ENCODE assay signal across 8 mouse cellular contexts in the genomic region with DNA sequence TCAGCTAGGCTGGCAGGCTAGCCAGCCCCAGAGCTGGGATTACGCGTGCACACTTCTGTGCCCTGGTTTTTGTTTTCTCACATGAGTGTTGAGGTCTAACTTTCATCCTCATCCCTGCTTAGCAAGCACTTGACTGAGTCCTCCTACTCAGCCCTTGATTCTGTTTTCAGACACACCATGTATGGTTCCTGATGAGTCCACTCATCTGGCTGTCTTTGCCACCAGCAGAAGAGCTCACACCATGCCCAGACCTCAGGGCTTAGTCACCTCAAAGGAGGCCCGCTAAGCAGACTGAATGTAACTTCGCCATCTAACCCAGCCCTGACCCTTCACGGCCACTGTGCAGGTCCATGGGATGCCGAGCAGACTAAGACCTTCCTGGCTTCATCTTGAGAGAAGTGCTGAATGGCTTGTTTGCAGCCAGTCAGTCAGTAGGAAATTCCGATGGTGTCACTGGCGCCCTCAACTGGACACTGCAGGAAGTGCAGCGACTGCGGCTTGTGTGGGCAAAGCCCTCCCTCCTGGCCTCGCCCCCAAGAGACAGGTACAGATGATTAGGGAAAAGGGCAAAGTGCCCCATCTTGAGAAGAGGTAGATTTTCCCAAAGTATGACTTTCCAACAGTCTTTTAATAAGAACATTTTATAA.
DNase-seq lines count a peak whose midpoint lies in the region; ATAC-seq and TF ChIP-seq lines count a peak whose summit lies in the region.

No protein-coding gene starts in this region.

- no peak overlapping the region for H3K4me3 ChIP-seq in gastrocnemius, adult 2 months
- H3K4me3 ChIP-seq in kidney, postnatal 0 days (replicated peaks; ENCODE audit: low read depth, low read length), result no peak overlapping the region
- H3K4me3 ChIP-seq in liver, embryonic 11.5 days (ENCODE audit: low read depth, low read length), result no peak overlapping the region

- no peaks in the 10 kb centered on the region for H3K9me3 ChIP-seq in kidney, postnatal 0 days (replicated peaks; ENCODE audit: low read length)
- no peaks in the 10 kb centered on the region for H3K9me3 ChIP-seq in liver, embryonic 11.5 days (ENCODE audit: control insufficient read depth, low read length)

- POLR2A ChIA-PET in Patski (lab: Charles Lee), result no interaction called here

- TF ChIP-seq CTCF in Patski (IDR thresholded peaks at IDR 0.05), result peak; percentile 94
- peak; percentile 97 for TF ChIP-seq CTCF in gastrocnemius, adult 2 months (IDR thresholded peaks at IDR 0.05)
- peak; percentile 81 for TF ChIP-seq CTCF in kidney, postnatal 0 days (IDR thresholded peaks at IDR 0.05; ENCODE audit: low read depth)

- H3K27me3 ChIP-seq in Patski, result no peaks in the 10 kb centered on the region
- no peaks in the 10 kb centered on the region for H3K27me3 ChIP-seq in kidney, postnatal 0 days (ENCODE audit: insufficient read depth, low read length)
- H3K27me3 ChIP-seq in liver, embryonic 11.5 days (replicated peaks; ENCODE audit: control insufficient read depth, insufficient read depth, low read length), result no peaks in the 10 kb centered on the region

- ATAC-seq in Patski, result peak; percentile 12
- ATAC-seq in kidney, postnatal 0 days (replicated peaks; ENCODE audit: low FRiP score, low read depth), result no peak; the same call in 1 of the 2 replicates
- peak; percentile 38 for ATAC-seq in liver, embryonic 11.5 days (replicated peaks; ENCODE audit: low FRiP score)

- no peak overlapping the region for H3K27ac ChIP-seq in gastrocnemius, adult 2 months
- H3K27ac ChIP-seq in kidney, postnatal 0 days, result no peak overlapping the region
- H3K27ac ChIP-seq in liver, embryonic 11.5 days (ENCODE audit: low read depth, low read length), result no peak overlapping the region

- H3K36me3 ChIP-seq in kidney, postnatal 0 days (ENCODE audit: insufficient read depth, low read length), result no peaks in the 10 kb centered on the region
- no peaks in the 10 kb centered on the region for H3K36me3 ChIP-seq in liver, embryonic 11.5 days (ENCODE audit: control insufficient read depth, insufficient read depth, low read length)

- H3K4me2 ChIP-seq in kidney, postnatal 0 days (ENCODE audit: low read length), result no peak overlapping the region
- no peak overlapping the region for H3K4me2 ChIP-seq in liver, embryonic 11.5 days

- DNase-seq in B cell, adult 2 months, result peak; percentile 86 to 88
- no peak for DNase-seq in Patski (ENCODE audit: low read depth, low spot score)
- peak; percentile 74 for DNase-seq in cerebellum, adult 9-11 months
- peak; percentile 78 for DNase-seq in gastrocnemius, adult 2 months
- DNase-seq in kidney, postnatal 0 days (ENCODE audit: low spot score), result peak; percentile 44
- peak; percentile 68 for DNase-seq in liver, embryonic 11.5 days (ENCODE audit: low spot score)
- DNase-seq in ovary, postnatal 36 days (ENCODE audit: low spot score), result peak; percentile 75
- DNase-seq in thymus, postnatal 36 days, result peak; percentile 79 to 87

- WGBS in kidney, postnatal 0 days, result 55% methylated on average over 11 of the region's 11 CpGs
- WGBS in liver, embryonic 11.5 days, result 46% methylated on average over 11 of the region's 11 CpGs

- intact Hi-C loops in gastrocnemius, adult 2 months (cut with DNase I), result loop anchor here (1.0 kb wide), 1 partner anchor 289 kb away; no protein-coding TSS in a partner anchor

- in situ Hi-C loops in Patski (cut with MboI; ENCODE audit: low pct_unique_long_range_greater_than_20kb), result no loop called here

- H3K4me1 ChIP-seq in kidney, postnatal 0 days (replicated peaks; ENCODE audit: insufficient read depth, low read length), result no peaks in the 10 kb centered on the region
- H3K4me1 ChIP-seq in liver, embryonic 11.5 days (replicated peaks; ENCODE audit: control insufficient read depth, insufficient read depth, low read length), result no peaks in the 10 kb centered on the region; the same call in 1 of the 2 replicates

- CTCF ChIA-PET in Patski (lab: Charles Lee), result interaction anchor here (1.2 to 2.6 kb wide), 4 partner anchors 8 to 288 kb away, joined by 4 to 8 read pairs (median 4); no protein-coding TSS in a partner anchor

- no peak overlapping the region for H3K9ac ChIP-seq in kidney, postnatal 0 days (ENCODE audit: low read depth, low read length)
- H3K9ac ChIP-seq in liver, embryonic 11.5 days (ENCODE audit: low read depth, low read length), result no peak overlapping the region
